Mouse (Mus musculus): ENCODE results near the gene A930004D18Rik. TPM values are rescaled to one million over a fixed set of nuclear protein-coding genes. Genes with fewer than 3 reads are reported as not detected.
A peak's percentile ranks its signal among the peaks of the same experiment; 100 is the strongest.

Gene A930004D18Rik
- polyA plus RNA-seq, 1 experiment, result 1.8 TPM

GRCm38 (mm10) chr2:18026116-18026947 is 11.2 kb downstream of the A930004D18Rik start:
- Histone ChIP-seq H3K79me2 (ENCODE audit: control insufficient read depth, insufficient read depth) (no peaks in the 10 kb centered on the region), H3K4me2 (ENCODE audit: low read depth) (peak overlapping the region; percentile 78), H3ac (ENCODE audit: control insufficient read depth, insufficient read length) (no peak overlapping the region), H3K4me3 (no peak overlapping the region), H3K36me3 (ENCODE audit: control insufficient read depth, insufficient read depth) (no peaks in the 10 kb centered on the region), H3K27me3 (ENCODE audit: control insufficient read depth, insufficient read depth, insufficient read length) (no peaks in the 10 kb centered on the region)
- TF ChIP-seq MAX (IDR thresholded peaks at IDR 0.05; ENCODE audit: low read depth) (no peak), TCF12 (IDR thresholded peaks at IDR 0.05; ENCODE audit: insufficient read depth, poor library complexity, severe bottlenecking) (no peak), MYOG (IDR thresholded peaks at IDR 0.05; ENCODE audit: control insufficient read depth in 1 of 3, insufficient read depth in 1 of 3, insufficient read length in 2 of 3, low read depth in 2 of 3) (peak in 2 of 3 experiments; percentile 61 to 93), TCF3 (IDR thresholded peaks at IDR 0.05; ENCODE audit: insufficient read length, low read depth) (peak; percentile 67), MYOD1 (IDR thresholded peaks at IDR 0.05; ENCODE audit: control insufficient read depth in 1 of 3, insufficient read length in 2 of 3, low read depth in 2 of 3) (peak in 2 of 3 experiments; percentile 65 to 78)

GRCm38 (mm10) chr2:18025781-18026115 is 11.8 kb downstream of the A930004D18Rik start:
- no peak for TF ChIP-seq TCF12 (IDR thresholded peaks at IDR 0.05; ENCODE audit: insufficient read depth, poor library complexity, severe bottlenecking)
- no peak for TF ChIP-seq MYOD1 (IDR thresholded peaks at IDR 0.05; ENCODE audit: control insufficient read depth in 1 of 3, insufficient read length in 2 of 3, low read depth in 2 of 3)
- TF ChIP-seq USF1 (IDR thresholded peaks at IDR 0.05; ENCODE audit: low read depth), result no peak
- no peak for TF ChIP-seq TCF3 (IDR thresholded peaks at IDR 0.05; ENCODE audit: insufficient read length, low read depth)
- TF ChIP-seq MAX (IDR thresholded peaks at IDR 0.05; ENCODE audit: low read depth), result no peak
- TF ChIP-seq E2F4 (IDR thresholded peaks at IDR 0.05; ENCODE audit: insufficient read depth), result no peak
- TF ChIP-seq SRF (IDR thresholded peaks at IDR 0.05; ENCODE audit: control insufficient read depth, insufficient read length, low read depth), result no peak
- TF ChIP-seq CEBPB (IDR thresholded peaks at IDR 0.05; ENCODE audit: insufficient read depth, poor library complexity, severe bottlenecking), result no peak
- Histone ChIP-seq H3K36me3 (ENCODE audit: control insufficient read depth, insufficient read depth) (no peaks in the 10 kb centered on the region), H3ac (ENCODE audit: control insufficient read depth, insufficient read length) (no peak overlapping the region), H3K4me2 (ENCODE audit: low read depth) (no peak overlapping the region), H3K27me3 (ENCODE audit: control insufficient read depth, insufficient read depth, insufficient read length) (no peaks in the 10 kb centered on the region), H3K79me2 (ENCODE audit: control insufficient read depth, insufficient read depth) (no peaks in the 10 kb centered on the region), H3K4me3 (no peak overlapping the region)

GRCm38 (mm10) chr2:18025116-18025515 is 12.4 kb downstream of the A930004D18Rik start:
- H3K27me3 ChIP-seq (ENCODE audit: control insufficient read depth, insufficient read depth, insufficient read length), result no peaks in the 10 kb centered on the region
- H3K79me2 ChIP-seq (ENCODE audit: control insufficient read depth, insufficient read depth), result no peaks in the 10 kb centered on the region
- H3K4me2 ChIP-seq (ENCODE audit: low read depth), result no peak overlapping the region
- no peak overlapping the region for H3K4me3 ChIP-seq
- no peak overlapping the region for H3ac ChIP-seq (ENCODE audit: control insufficient read depth, insufficient read length)
- no peaks in the 10 kb centered on the region for H3K36me3 ChIP-seq (ENCODE audit: control insufficient read depth, insufficient read depth)
- no peak for TF ChIP-seq USF1 (IDR thresholded peaks at IDR 0.05; ENCODE audit: low read depth)
- TF ChIP-seq POLR2A (IDR thresholded peaks at IDR 0.05; ENCODE audit: insufficient read length, low read depth), result no peak
- no peak for TF ChIP-seq TCF3 (IDR thresholded peaks at IDR 0.05; ENCODE audit: insufficient read length, low read depth)
- TF ChIP-seq E2F4 (IDR thresholded peaks at IDR 0.05; ENCODE audit: insufficient read depth), result no peak
- TF ChIP-seq REST (IDR thresholded peaks at IDR 0.05; ENCODE audit: insufficient read depth, insufficient read length), result no peak
- no peak for TF ChIP-seq MYOG (IDR thresholded peaks at IDR 0.05; ENCODE audit: control insufficient read depth in 1 of 3, insufficient read depth in 1 of 3, insufficient read length in 2 of 3, low read depth in 2 of 3)
- no peak for TF ChIP-seq POLR2AphosphoS2 (IDR thresholded peaks at IDR 0.05; ENCODE audit: insufficient read length, low read depth)
- TF ChIP-seq MAX (IDR thresholded peaks at IDR 0.05; ENCODE audit: low read depth), result no peak
- TF ChIP-seq CEBPB (IDR thresholded peaks at IDR 0.05; ENCODE audit: insufficient read depth, poor library complexity, severe bottlenecking), result no peak
- TF ChIP-seq SRF (IDR thresholded peaks at IDR 0.05; ENCODE audit: control insufficient read depth, insufficient read length, low read depth), result no peak
- TF ChIP-seq TCF12 (IDR thresholded peaks at IDR 0.05; ENCODE audit: insufficient read depth, poor library complexity, severe bottlenecking), result no peak
- no peak for TF ChIP-seq MYOD1 (IDR thresholded peaks at IDR 0.05; ENCODE audit: control insufficient read depth in 1 of 3, insufficient read length in 2 of 3, low read depth in 2 of 3)

GRCm38 (mm10) chr2:18022886-18023285 is 14.7 kb downstream of the A930004D18Rik start:
- Histone ChIP-seq H3K79me2 (ENCODE audit: control insufficient read depth, insufficient read depth) (no peaks in the 10 kb centered on the region), H3K36me3 (ENCODE audit: control insufficient read depth, insufficient read depth) (no peaks in the 10 kb centered on the region), H3K4me2 (ENCODE audit: low read depth) (no peak overlapping the region), H3K27me3 (ENCODE audit: control insufficient read depth, insufficient read depth, insufficient read length) (no peaks in the 10 kb centered on the region), H3ac (ENCODE audit: control insufficient read depth, insufficient read length) (no peak overlapping the region), H3K4me3 (no peak overlapping the region)
- no peak for TF ChIP-seq SRF (IDR thresholded peaks at IDR 0.05; ENCODE audit: control insufficient read depth, insufficient read length, low read depth)
- TF ChIP-seq TCF3 (IDR thresholded peaks at IDR 0.05; ENCODE audit: insufficient read length, low read depth), result no peak
- TF ChIP-seq MYOG (IDR thresholded peaks at IDR 0.05; ENCODE audit: control insufficient read depth in 1 of 3, insufficient read depth in 1 of 3, insufficient read length in 2 of 3, low read depth in 2 of 3), result no peak
- no peak for TF ChIP-seq REST (IDR thresholded peaks at IDR 0.05; ENCODE audit: insufficient read depth, insufficient read length)
- TF ChIP-seq USF1 (IDR thresholded peaks at IDR 0.05; ENCODE audit: low read depth), result no peak

- Histone ChIP-seq H3K4me2 (ENCODE audit: low read depth) (no peak overlapping the region), H3K79me2 (ENCODE audit: control insufficient read depth, insufficient read depth) (no peaks in the 10 kb centered on the region)
These were observed 18.4 kb downstream of the A930004D18Rik start for GRCm38 (mm10) chr2:18019122-18019521.

More at GRCm38 (mm10) chr2:18019122-18019521, 18.4 kb downstream of the A930004D18Rik start:
- H3ac ChIP-seq (ENCODE audit: control insufficient read depth, insufficient read length), result no peak overlapping the region
- no peak for TF ChIP-seq E2F4 (IDR thresholded peaks at IDR 0.05; ENCODE audit: insufficient read depth)
- TF ChIP-seq POLR2AphosphoS2 (IDR thresholded peaks at IDR 0.05; ENCODE audit: insufficient read length, low read depth), result no peak
- no peak for TF ChIP-seq REST (IDR thresholded peaks at IDR 0.05; ENCODE audit: insufficient read depth, insufficient read length)
- H3K27me3 ChIP-seq (ENCODE audit: control insufficient read depth, insufficient read depth, insufficient read length), result no peaks in the 10 kb centered on the region
- H3K4me3 ChIP-seq, result no peak overlapping the region
- no peaks in the 10 kb centered on the region for H3K36me3 ChIP-seq (ENCODE audit: control insufficient read depth, insufficient read depth)
